Mouse (Mus musculus) megakaryocyte progenitor cell, adult 5-6 weeks (primary cell): Measurements from ENCODE around the gene Tbx18. TPM values are rescaled to one million over a fixed set of nuclear protein-coding genes. Genes with fewer than 3 reads are reported as not detected.

Source experiments
- ATAC-seq: replicated peaks from 2 replicates; pipeline ENCODE4 v1.8.0; 2016; ENCODE audit warnings: mild to moderate bottlenecking, moderate TSS enrichment, inconsistent platforms; ENCODE audit not compliant: poor library complexity
- total RNA-seq, 2 experiments: library from RNA; stranded (forward) in 1 of 2; stranded (reverse) in 1 of 2; fragments of 157-497, 149-512 nt in 1 of 2; fragments of 200-1000 nt in 1 of 2; gene quantifications; 2 replicates each; pipeline versions ENCODE4 v1.2.3 to v1.2.4; 2015 to 2017

Gene Tbx18
- total RNA-seq (2015) = not detected in 2 replicates
- total RNA-seq (2017) = not detected in 2 replicates

DNA sequence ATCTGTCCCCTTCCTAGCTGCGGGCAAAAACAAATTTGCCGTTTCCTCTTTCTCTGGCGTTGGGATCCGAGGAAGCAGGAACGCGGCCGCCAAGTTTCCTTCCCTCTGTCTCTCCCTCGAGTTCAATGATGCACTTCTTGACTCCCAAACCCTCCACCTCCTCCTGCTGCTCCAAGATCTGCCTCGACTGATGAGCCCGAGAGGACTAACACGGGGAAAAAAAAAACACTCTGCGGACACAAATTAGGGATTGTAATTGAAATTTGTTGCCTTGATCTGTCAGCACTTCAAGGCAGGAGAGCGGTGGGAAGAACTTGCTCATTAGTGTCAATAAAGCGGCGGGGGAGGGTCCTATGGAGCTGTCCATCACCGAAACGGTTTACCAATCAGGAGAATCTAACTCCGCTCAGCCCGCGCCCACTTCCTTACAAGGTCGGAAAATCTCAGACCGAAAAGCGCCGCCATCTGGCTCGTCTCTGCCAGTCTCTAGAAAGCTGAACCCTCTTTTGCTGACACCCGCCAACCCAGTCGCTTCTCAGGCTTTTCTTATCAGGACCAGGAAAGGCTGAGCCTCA lies at the start of gene Tbx18:
TSS of gene Tbx18 (minus strand) at position 300 of the 575 bp plus-strand sequence.
- peak; percentile 48 for ATAC-seq

- ATAC-seq = no peak
Measured at GRCm38 (mm10) chr9:87773951-87774350, 42.9 kb upstream of the Tbx18 start.

GRCm38 (mm10) chr9:87755621-87756020 lies 24.6 kb upstream of the Tbx18 start:
- no peak for ATAC-seq

- no peak for ATAC-seq
Measured at GRCm38 (mm10) chr9:87741599-87741998, 10.5 kb upstream of the Tbx18 start.

- ATAC-seq = peak; percentile 88
Measured at GRCm38 (mm10) chr9:87740667-87741066, 9.6 kb upstream of the Tbx18 start.

- no peak for ATAC-seq
Measured at GRCm38 (mm10) chr9:87740241-87740645, 9.2 kb upstream of the Tbx18 start.

DNA sequence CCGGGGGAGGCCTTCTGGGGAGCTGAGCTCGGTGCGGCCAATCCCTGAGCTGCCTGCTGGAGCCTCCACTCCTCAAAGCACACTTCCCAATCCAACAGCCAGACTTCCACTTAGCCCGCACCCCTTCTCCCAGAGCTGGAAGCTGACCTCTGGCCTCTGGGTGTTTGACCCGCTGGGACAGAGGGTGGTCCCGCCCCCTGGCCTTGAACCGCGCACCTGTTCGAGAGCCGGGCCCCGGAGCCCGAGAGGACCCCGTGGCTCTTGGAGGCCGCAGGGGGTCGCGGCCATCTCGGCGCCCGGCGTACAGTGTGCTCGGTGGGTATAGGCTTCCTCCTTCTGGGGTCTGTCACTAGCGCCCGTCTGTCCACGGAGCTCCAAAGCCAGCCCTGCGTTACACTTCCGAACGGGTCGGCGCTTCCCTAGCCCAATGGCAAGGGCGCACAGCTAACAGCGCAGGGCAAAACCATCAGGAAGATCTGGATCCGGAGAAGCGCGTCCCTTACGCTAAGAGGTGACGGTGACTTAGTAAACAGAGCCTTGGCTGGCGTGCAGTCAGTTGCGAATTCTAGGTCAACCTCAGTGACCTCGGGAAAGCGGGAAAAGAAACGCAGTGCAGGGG lies 8.6 kb upstream of the Tbx18 start:
- no peak; the same call in 1 of the 2 replicates for ATAC-seq

- ATAC-seq = no peak
Measured at GRCm38 (mm10) chr9:87738766-87739542, 7.9 kb upstream of the Tbx18 start.

- no peak for ATAC-seq
Measured at GRCm38 (mm10) chr9:87738123-87738522, 7.1 kb upstream of the Tbx18 start.

- ATAC-seq = no peak
Measured at GRCm38 (mm10) chr9:87737271-87737670, 6.2 kb upstream of the Tbx18 start.

GRCm38 (mm10) chr9:87735046-87735445 lies 4.0 kb upstream of the Tbx18 start:
- no peak for ATAC-seq

DNA sequence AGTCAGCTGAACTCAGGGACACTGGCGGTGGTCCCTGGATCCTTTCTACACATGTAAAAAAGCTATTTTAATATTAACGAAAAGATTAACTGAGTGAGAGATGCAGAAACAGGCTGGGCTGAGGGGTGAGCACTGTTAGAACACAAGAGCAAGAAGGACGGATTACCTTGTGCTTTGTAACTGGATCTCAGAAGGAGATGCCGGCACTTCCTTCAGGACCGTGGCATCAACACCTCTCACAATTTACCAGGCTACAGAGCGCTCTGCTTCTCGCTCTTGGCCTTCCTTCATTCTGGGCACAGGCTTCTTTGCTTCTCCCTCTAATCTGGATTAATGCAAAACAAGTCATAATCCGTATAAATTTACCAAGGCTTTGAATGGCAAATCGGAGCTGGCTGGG lies 3.6 kb upstream of the Tbx18 start:
- ATAC-seq = no peak

DNA sequence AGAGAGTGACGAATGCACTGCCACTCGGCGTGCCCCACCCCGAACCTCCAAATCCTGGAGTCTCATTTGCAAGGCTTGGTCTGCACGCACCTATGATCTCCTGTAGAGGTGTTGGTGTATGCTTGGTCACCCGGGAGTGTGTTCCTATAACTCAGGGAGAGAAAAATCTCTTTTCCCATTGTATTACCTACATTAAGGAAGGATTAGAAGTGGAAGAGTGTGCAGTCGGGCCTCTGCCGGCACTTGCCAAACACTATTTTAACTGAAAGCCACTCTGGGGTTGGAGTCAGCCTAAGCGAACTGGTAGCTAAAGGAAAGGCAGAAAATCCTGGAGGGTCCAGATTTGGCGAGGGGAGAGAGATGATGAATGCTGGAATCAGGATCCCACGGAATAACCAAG lies 2.7 kb upstream of the Tbx18 start:
- ATAC-seq = no peak

DNA sequence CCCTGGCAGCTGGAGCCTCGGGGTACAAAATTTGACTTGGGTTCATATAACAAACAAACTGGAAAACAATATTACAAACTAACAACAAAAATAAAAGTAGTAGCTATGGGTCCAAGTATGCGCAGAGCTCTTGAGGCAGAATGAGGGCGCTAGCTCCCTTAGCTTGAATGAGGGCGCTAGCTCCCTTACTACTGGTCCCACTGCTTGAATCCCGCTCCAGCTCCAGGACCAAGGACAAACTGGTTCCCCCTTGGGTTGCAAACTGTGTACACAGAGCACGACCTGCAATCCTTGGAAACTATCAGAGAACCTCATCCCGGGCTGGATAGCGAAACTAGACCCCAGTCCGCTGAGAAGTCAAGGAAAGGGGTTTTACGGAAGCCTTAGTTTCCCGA lies 2.2 kb upstream of the Tbx18 start:
- ATAC-seq = no peak

GRCm38 (mm10) chr9:87732416-87733235 lies 1.6 kb upstream of the Tbx18 start:
- no peak for ATAC-seq

DNA sequence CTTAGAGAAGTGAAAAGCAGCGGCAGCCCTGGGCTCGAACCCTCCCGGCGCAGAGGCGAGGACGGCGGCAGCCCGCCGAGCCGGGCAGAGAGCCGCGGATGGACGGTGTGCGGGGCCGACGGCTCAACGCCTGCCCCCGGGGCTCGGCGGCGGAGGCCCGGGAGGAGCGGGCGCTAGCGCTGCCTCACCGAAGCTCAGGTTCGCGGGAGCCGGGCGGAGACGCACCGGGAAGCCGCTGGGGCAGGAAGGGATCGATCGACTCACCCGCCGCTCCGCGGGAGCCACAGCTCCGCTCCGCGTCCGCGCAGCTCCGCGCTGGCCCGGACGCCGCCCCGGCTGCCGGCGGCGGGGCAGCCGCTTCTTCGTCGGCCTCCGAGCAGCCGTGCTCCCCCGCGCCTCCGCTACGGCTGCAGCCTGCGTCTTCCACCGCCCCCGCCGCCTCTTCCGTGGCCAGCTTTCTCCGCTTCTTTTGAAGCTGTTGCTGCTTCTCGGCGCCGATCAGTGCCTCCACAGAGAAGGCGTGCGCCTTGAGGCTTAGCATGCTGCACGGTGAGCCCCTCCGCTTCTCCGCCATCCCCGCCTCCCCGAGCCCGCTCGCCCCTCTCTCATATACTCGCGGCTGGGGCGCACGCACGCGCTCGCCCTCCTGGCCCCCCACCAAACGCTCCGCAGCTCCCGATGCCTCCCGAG lies 644 bp downstream of the Tbx18 start:
- ATAC-seq = peak; percentile 20

- ATAC-seq = peak; percentile 61
Measured at GRCm38 (mm10) chr9:87729316-87730270, 1.5 kb downstream of the Tbx18 start.

- no peak for ATAC-seq
Measured at GRCm38 (mm10) chr9:87728107-87728506, 3.0 kb downstream of the Tbx18 start.

GRCm38 (mm10) chr9:87727155-87727953 lies 3.7 kb downstream of the Tbx18 start:
- no peak for ATAC-seq
